Mouse (Mus musculus): ENCODE results near the gene Acd.

- TF ChIP-seq CTCF (IDR thresholded peaks at IDR 0.05; ENCODE audit: insufficient read depth, low read length) (no peak), POLR2A (IDR thresholded peaks at IDR 0.05; ENCODE audit: borderline replicate concordance, extremely low read depth, low read depth, low read length) (no peak)
These were observed 4.1 kb upstream of the Acd start for GRCm38 (mm10) chr8:105704955-105705354.

Measured in lung, adult 2 months (tissue).